9 mouse cellular contexts compared by ENCODE assay signal in the genomic region with DNA sequence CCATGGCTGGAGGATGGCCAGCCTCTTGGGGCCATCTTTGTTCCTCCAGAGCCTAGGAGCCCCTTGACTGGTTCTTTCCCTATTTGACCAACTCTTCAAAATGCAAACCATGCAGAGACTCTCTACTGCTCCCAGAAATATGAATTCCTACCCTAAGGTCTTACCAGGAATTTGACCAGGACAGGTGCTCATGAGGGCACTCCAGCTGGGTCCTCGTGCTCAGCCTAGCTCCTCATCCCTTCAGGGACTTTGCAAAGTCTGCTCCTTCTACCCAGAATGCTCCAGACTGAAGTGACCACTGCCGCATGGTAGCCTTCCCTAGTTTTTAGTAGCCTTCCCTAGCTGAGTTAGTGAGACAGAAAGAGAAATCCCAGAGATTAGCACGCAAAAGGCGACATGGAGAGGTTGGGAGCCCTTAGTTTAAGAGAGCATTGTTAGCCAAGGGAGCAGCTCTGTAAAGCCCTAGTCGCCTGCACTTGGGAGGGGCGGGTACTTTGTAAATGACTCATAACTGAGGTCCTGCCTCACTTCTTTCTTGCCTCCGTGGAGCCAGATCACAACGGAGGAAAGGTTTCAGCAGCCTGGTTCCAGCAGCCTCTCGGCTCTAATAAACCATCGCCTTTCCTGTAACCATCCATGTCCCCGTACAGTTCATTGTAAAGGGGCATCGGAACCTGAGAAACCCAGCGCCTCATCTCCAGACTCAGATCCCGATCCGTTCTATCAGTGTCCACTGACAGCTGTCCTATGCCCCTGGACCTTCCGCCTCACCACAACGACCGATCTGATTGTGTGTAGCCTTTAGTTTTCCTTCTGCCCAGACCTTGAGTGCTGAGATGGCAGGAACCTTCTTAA. TPM values are rescaled to one million over a fixed set of nuclear protein-coding genes. Genes with fewer than 3 reads are reported as not detected.
DNase-seq lines count a peak whose midpoint lies in the region; ATAC-seq and TF ChIP-seq lines count a peak whose summit lies in the region.
"Had no signal": no experiment of that assay in that cellular context is flagged by ENCODE, and none has a peak within 500 bp of the region (broad histone marks: within the 10 kb centered on the region; RNA-seq: fewer than 3 reads in every experiment).

No protein-coding gene starts in this region.

- no peaks in the 10 kb centered on the region for H3K9me3 ChIP-seq in forebrain, embryonic 15.5 days
- H3K9me3 ChIP-seq in liver, embryonic 14.5 days (ENCODE audit: control insufficient read depth, low read length), result no peaks in the 10 kb centered on the region
- H3K9me3 ChIP-seq: limb, embryonic 15.5 days had no signal

- peak overlapping the region; percentile 51; the same call in 1 of the 2 replicates for H3K9ac ChIP-seq in forebrain, embryonic 15.5 days (replicated peaks)
- no peak overlapping the region for H3K9ac ChIP-seq in liver, embryonic 14.5 days (replicated peaks)

- WGBS in forebrain, embryonic 15.5 days, result 19% methylated on average over 18 of the region's 18 CpGs
- WGBS in liver, embryonic 14.5 days (ENCODE audit: insufficient replicate concordance), result 28% methylated on average over 18 of the region's 18 CpGs

- H3K4me1 ChIP-seq in forebrain, embryonic 15.5 days, result peaks cover 29% of the 10 kb centered on the region
- H3K4me1 ChIP-seq in liver, embryonic 14.5 days (replicated peaks; ENCODE audit: control insufficient read depth in 2 of 2, insufficient read depth in 2 of 2, low read length in 1 of 2), result peaks cover 31 to 56% of the 10 kb centered on the region in 2 experiments

- peaks cover 18% of the 10 kb centered on the region; the same call in 1 of the 2 replicates for H3K27me3 ChIP-seq in forebrain, embryonic 15.5 days
- H3K27me3 ChIP-seq in liver, embryonic 14.5 days (ENCODE audit: control insufficient read depth, insufficient read depth, low read length), result peaks cover 26% of the 10 kb centered on the region

- no peak for TF ChIP-seq CTCF in liver, embryonic 14.5 days (IDR thresholded peaks at IDR 0.05; ENCODE audit: low read depth)

- H3K4me2 ChIP-seq in forebrain, embryonic 15.5 days (replicated peaks), result peak overlapping the region; percentile 66
- H3K4me2 ChIP-seq in liver, embryonic 14.5 days (ENCODE audit: low read depth), result peak overlapping the region; percentile 82

- peak overlapping the region; percentile 39 for H3K4me3 ChIP-seq in forebrain, embryonic 15.5 days
- H3K4me3 ChIP-seq in liver, embryonic 14.5 days (ENCODE audit: insufficient read depth in 1 of 2, low read depth in 2 of 2, low read length in 2 of 2), result no peak overlapping the region

- DNase-seq in adrenal gland, postnatal 36 days, result peak; percentile 31 to 55
- no peak for DNase-seq in adrenal gland, postnatal 4 days (ENCODE audit: low spot score in 2 of 2)
- DNase-seq in A20 (ENCODE audit: low read depth, low spot score), result peak; percentile 39
- no peak for DNase-seq in liver, embryonic 14.5 days (ENCODE audit: low read depth in 3 of 3, low spot score in 3 of 3)
- DNase-seq in ovary, postnatal 14 days (ENCODE audit: low spot score), result no peak
- DNase-seq in layer of hippocampus, postnatal 14 days (ENCODE audit: low spot score in 2 of 2), result no peak
- DNase-seq in natural killer cell, adult 2 months (ENCODE audit: low spot score in 2 of 2), result no peak

- H3K27ac ChIP-seq in forebrain, embryonic 15.5 days (replicated peaks), result peak overlapping the region; percentile 84
- H3K27ac ChIP-seq in liver, embryonic 14.5 days, result no peak overlapping the region
- H3K27ac ChIP-seq: limb, embryonic 15.5 days had no signal

- no peak for TF ChIP-seq EP300 in liver, embryonic 14.5 days (IDR thresholded peaks at IDR 0.05; ENCODE audit: low read depth)

- no peak for ATAC-seq in forebrain, embryonic 15.5 days (replicated peaks)
- no peak for ATAC-seq in liver, embryonic 14.5 days (ENCODE audit: insufficient read depth)

- H3K36me3 ChIP-seq in forebrain, embryonic 15.5 days, result no peaks in the 10 kb centered on the region
- H3K36me3 ChIP-seq in liver, embryonic 14.5 days (replicated peaks; ENCODE audit: control insufficient read depth, insufficient read depth, low read depth), result no peaks in the 10 kb centered on the region
- H3K36me3 ChIP-seq: limb, embryonic 15.5 days had no signal

RNA-seq across cellular contexts. Expression of a gene that starts 28.2 kb away (rescaled TPM):
- total RNA-seq in adrenal gland, postnatal 36 days (2021), result 10 to 100 TPM; 11.7 to 14.4 TPM
- total RNA-seq in adrenal gland, postnatal 4 days (2021), result 10 to 100 TPM; 20.4 to 21.4 TPM
- polyA plus RNA-seq in forebrain, embryonic 15.5 days (2015; fragmentation: Nextera tagmentation; extraction: Ambion mirVana), result 2.7 and 3.4 TPM in 2 replicates
- 8.6 and 9.9 TPM in 2 replicates for polyA plus RNA-seq in liver, embryonic 14.5 days (2012; rRNA removed)
- polyA plus RNA-seq in liver, embryonic 14.5 days (2014; fragmentation: Nextera tagmentation; extraction: Ambion mirVana), result 15.8 and 16.4 TPM in 2 replicates
- 10 to 100 TPM; 16.4 to 19.6 TPM for total RNA-seq in layer of hippocampus, postnatal 14 days (2021)

Comparison
In these comparisons a context has a peak if more than half of its experiments do, and no peak if none do; other contexts are left out.
1. DNase-seq: peak in adrenal gland, postnatal 36 days (2 of 2) and A20 (single experiment); none in adrenal gland, postnatal 4 days (0 of 2), liver, embryonic 14.5 days (0 of 3), ovary, postnatal 14 days (single experiment), layer of hippocampus, postnatal 14 days (0 of 2) and natural killer cell, adult 2 months (0 of 2).